Mouse (Mus musculus) embryonic facial prominence, embryonic 11.5 days (tissue): Measurements from ENCODE around the gene Man1b1. TPM values are rescaled to one million over a fixed set of nuclear protein-coding genes. Genes with fewer than 3 reads are reported as not detected.

Source experiments
- ATAC-seq: fragments of 200-750 bp; cut with Nextera tagmentation; replicated peaks from 2 replicates; pipeline ENCODE4 v1.8.0; 2017; ENCODE audit warnings: low read depth; ENCODE audit not compliant: insufficient number of reproducible peaks, low FRiP score, low TSS enrichment
- DNase-seq: peaks from one replicate; pipeline ENCODE4 v3.0.0-alpha.2; 2015; ENCODE audit warnings: low spot score
- H3K27ac ChIP-seq: fragments of 300-500 bp; sonication (generic); replicated peaks from 2 replicates; pipeline ENCODE4 v1.5.1; 2014; ENCODE audit warnings: mild to moderate bottlenecking, low read depth, low read length, control low read depth
- H3K27me3 ChIP-seq: fragments of 300-500 bp; sonication (generic); 2 replicates; pipeline ENCODE4 v1.6.1; 2014; ENCODE audit warnings: mild to moderate bottlenecking, low read length, moderate library complexity, mixed read lengths; ENCODE audit not compliant: control insufficient read depth, insufficient read depth
- H3K36me3 ChIP-seq: fragments of 300-500 bp; sonication (generic); replicated peaks from 2 replicates; pipeline ENCODE4 v1.6.1; 2014; ENCODE audit warnings: low read depth, mild to moderate bottlenecking, low read length, moderate library complexity, mixed read lengths; ENCODE audit not compliant: control insufficient read depth, insufficient read depth
- H3K4me1 ChIP-seq: fragments of 300-500 bp; sonication (generic); 2 replicates; pipeline ENCODE4 v1.6.1; 2014; ENCODE audit warnings: low read length, mixed read lengths; ENCODE audit not compliant: control insufficient read depth, insufficient read depth
- H3K4me2 ChIP-seq: fragments of 300-500 bp; sonication (generic); 2 replicates; pipeline ENCODE4 v1.6.1; 2014; ENCODE audit warnings: low read depth, mild to moderate bottlenecking, control low read depth, low read length, moderate library complexity
- H3K4me3 ChIP-seq: fragments of 300-500 bp; sonication (generic); 2 replicates; pipeline ENCODE4 v1.5.1; 2014; ENCODE audit warnings: low read depth, low read length, control low read depth
- H3K9ac ChIP-seq: fragments of 300-500 bp; sonication (generic); replicated peaks from 2 replicates; pipeline ENCODE4 v1.6.1; 2014; ENCODE audit warnings: mild to moderate bottlenecking, control low read depth, low read length
- H3K9me3 ChIP-seq: fragments of 300-500 bp; sonication (generic); replicated peaks from 2 replicates; pipeline ENCODE4 v1.6.1; 2016; ENCODE audit warnings: mild to moderate bottlenecking, low read length, inconsistent platforms, mixed read lengths; ENCODE audit not compliant: control insufficient read depth
- WGBS: fragments of 180-500 bp; shearing (Covaris S2); extraction: QIAGEN DNeasy Blood & Tissue Kit; methylation state at CpG from one replicate; pipeline ENCODE4 v1.1.7; 2014; 5-methylcytosine and 5-hydroxymethylcytosine counted together
- polyA plus RNA-seq: library from polyadenylated mRNA; unstranded; fragments of >200 nt; fragmentation: Nextera tagmentation; extraction: Ambion mirVana; gene quantifications from 2 replicates; pipeline ENCODE4 v1.2.1, GENCODE M21; 2014

Gene Man1b1
- polyA plus RNA-seq, 1 experiment from 2014 or later = 92.7 TPM

DNA sequence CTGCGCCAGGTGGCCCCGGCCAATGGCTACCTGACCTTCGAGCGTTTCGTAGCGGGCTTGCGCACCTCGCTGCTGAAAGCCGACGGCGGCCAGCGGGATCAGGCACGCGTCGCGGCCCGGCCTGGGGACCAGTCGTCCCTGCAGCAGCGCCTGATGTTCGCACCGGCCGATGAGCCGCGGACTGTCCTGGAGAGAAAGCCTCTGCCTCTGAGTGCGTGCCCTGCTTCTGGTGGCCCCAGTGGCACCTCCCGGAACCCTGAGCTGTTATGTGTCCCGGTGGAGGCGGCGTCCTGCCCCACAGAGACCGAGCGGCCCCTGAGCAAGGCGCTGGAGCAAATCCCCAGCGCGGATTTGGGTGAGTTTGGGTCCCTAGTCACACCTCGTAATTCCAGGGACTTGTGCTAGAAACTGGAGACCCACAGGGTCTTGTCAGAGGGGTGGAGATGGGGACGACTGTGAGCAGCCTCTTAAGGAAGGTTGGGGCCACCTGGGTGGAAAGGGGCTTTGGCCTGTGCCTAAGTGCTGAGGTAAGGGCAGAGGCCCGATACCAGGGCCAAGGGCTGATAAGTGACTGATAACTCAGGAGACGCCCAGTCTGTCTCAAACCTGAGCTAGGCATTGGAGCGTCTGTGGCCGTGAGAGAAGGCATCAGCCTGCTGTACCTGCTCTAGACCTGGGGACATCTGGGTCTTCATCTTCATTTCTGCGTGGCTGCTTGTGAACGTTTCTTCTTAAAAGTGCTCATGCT is 40.7 kb downstream of the Man1b1 start:
- no peak for DNase-seq
- Histone ChIP-seq H3K4me1 (peaks cover 8% of the 10 kb centered on the region), H3K9ac (peak overlapping the region; percentile 82), H3K4me2 (peak overlapping the region; percentile 96), H3K36me3 (no peaks in the 10 kb centered on the region; the same call in none of the 2 replicates), H3K4me3 (peak overlapping the region; percentile 79), H3K27me3 (no peaks in the 10 kb centered on the region), H3K9me3 (no peaks in the 10 kb centered on the region), H3K27ac (no peak overlapping the region)
- WGBS = 3% methylated on average over 42 of the region's 42 CpGs
- no peak for ATAC-seq

DNA sequence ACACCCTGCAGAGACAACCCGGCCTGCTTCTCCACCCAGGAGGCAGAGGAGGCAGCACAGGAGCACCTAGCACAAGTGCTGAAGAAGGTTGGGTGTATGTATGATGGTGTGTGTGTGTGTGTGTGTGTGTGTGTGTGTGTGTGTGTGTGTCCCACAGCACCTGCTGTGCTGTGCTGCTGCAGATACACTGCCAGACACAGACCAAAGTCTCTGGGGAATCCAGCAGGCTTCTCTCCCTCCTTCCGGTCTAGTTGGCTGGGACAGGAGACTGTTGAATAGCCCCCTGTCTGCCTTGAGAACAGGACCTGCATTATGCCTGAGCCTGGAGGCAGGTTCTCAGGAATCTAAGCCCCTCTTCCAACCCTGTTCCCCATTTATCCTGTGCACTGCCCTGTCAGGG is 41.3 kb downstream of the Man1b1 start:
- no peak for ATAC-seq

DNA sequence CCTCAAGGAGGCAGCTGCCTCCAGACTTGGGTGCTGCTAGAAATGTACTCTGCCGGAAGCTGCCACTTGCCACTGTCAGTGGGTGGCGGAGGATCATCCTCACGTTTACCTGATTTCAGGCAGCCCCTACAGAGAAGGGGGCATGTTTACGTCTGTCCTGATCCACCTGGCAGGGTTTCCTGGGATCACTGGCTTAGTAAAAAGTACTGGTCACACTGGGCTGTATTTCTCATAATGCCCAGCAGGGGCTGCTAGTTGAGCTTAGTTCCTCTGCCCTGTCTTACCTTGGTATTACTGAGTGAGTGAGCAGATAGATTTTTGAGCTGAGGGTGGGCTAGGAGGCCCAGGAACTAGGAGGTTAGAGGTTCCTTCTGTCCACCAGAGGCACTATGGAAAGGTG is 44.5 kb downstream of the Man1b1 start:
- no peak overlapping the region for H3K4me2 ChIP-seq
- peak; percentile 69 for DNase-seq
- H3K27me3 ChIP-seq = no peaks in the 10 kb centered on the region

More for the DNA sequence above, 41.3 kb downstream of the Man1b1 start:
- no peaks in the 10 kb centered on the region for H3K9me3 ChIP-seq
- peak overlapping the region; percentile 79 for H3K4me3 ChIP-seq
- no peaks in the 10 kb centered on the region for H3K27me3 ChIP-seq
- 23% methylated on average over 2 of the region's 2 CpGs for WGBS
- H3K4me2 ChIP-seq = peak overlapping the region; percentile 96
- H3K4me1 ChIP-seq = peaks cover 8% of the 10 kb centered on the region
- H3K9ac ChIP-seq = peak overlapping the region; percentile 82
- no peak for DNase-seq
- no peaks in the 10 kb centered on the region; the same call in none of the 2 replicates for H3K36me3 ChIP-seq
- H3K27ac ChIP-seq = no peak overlapping the region

DNA sequence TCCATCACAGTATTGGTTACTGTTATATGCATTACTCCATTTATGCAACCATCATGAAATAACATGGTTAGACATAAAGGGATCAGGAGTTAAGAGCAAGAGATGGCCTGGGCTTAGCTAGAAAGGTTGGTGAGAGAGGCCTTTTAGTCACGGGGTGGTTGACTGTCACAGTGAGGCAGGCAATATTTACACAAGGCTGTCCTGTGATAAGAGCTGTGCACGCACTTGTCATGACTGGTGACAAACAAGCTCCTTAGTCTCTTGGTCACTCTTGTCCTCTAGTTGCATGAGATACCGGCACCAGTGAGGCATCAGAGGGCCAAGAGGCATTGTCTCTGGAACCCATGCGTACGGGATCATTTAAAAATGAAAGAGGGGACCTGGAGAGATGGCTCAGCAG is 52.4 kb downstream of the Man1b1 start:
- ATAC-seq (no peak), DNase-seq (no peak)
- no peaks in the 10 kb centered on the region for H3K27me3 ChIP-seq
- no peaks in the 10 kb centered on the region for H3K9me3 ChIP-seq
- H3K27ac ChIP-seq = no peak overlapping the region
- H3K4me1 ChIP-seq = no peaks in the 10 kb centered on the region
- H3K4me3 ChIP-seq = no peak overlapping the region
- H3K4me2 ChIP-seq = no peak overlapping the region
- 85% methylated on average over 5 of the region's 5 CpGs for WGBS
- no peaks in the 10 kb centered on the region for H3K36me3 ChIP-seq
- H3K9ac ChIP-seq = no peak overlapping the region

More for the DNA sequence above, 44.5 kb downstream of the Man1b1 start:
- Histone ChIP-seq H3K4me3 (no peak overlapping the region), H3K27ac (no peak overlapping the region), H3K4me1 (peaks cover 8% of the 10 kb centered on the region), H3K36me3 (no peaks in the 10 kb centered on the region; the same call in none of the 2 replicates), H3K9ac (no peak overlapping the region), H3K9me3 (no peaks in the 10 kb centered on the region)
- WGBS = 60% methylated on average over 4 of the region's 4 CpGs
- no peak for ATAC-seq

DNA sequence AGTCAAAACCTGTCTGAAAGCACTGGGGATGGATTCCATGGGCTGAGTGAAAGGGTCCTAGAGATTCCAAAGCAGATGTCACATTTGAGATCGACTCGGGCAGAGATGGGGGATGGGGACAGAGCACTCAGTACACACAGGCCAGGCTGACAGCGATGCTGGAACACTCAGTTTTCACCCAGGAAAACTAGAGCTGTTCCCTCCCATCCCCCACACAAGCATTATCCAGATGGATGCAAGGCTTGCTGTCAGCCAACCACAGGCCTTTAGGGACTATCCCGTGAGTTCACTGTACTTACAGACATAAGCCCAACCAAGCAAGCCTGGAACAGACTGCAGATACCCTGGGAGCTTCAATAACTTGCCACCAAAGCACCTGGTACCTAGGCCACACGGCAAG is 59.1 kb downstream of the Man1b1 start:
- Histone ChIP-seq H3K27me3 (peaks cover 17% of the 10 kb centered on the region), H3K27ac (no peak overlapping the region), H3K4me1 (peaks cover 5% of the 10 kb centered on the region), H3K9ac (no peak overlapping the region), H3K36me3 (no peaks in the 10 kb centered on the region), H3K9me3 (no peaks in the 10 kb centered on the region), H3K4me3 (no peak overlapping the region), H3K4me2 (no peak overlapping the region)
- ATAC-seq (no peak), DNase-seq (no peak)
- WGBS = 73% methylated on average over 5 of the region's 5 CpGs

DNA sequence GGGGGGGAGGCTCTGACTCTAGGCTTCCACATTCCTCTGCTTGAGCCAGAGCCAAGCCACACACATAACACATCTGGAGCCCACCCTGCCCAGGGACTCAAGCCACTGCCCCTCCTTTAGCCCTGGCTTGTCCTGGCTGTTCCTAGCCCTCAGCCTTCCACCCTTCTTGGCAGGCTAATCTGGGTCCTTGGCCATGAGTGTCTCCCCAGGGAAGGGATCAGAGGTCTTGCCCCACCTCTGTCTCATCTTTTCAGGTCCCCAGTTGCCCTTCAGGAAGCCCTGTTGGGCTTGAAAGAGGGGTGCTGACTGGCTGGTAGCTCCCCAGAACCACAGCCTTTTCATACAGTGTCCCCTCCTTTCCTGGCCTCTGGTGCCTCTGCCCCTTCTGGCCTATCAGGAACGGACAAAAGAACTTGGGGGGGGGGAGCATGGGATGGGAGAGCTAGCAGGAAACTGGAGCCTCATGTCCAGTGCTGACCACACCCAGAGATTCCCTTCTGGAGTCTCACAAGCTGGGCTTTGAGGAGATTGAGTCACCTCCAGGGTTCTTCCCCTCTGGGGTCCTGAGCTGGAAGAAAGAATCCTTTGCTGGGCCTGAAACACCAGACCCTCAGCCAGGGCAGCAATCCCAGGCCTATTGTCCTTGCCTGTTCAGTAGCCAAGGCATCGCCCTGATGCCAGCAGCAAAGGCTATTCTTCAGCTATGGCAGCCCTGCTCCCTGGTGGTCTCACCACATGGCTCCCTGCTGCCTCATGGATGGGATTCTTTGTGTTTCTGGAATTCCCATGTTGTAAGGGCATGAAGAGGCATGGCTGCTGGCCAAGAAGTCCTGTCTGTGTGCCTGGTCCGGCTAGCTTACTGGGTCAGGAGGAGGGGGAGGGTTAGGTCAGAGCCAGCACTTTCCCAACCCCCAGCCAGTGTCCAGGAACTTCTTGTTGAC is 62.4 kb downstream of the Man1b1 start:
- H3K27ac ChIP-seq = no peak overlapping the region
- no peak overlapping the region for H3K4me3 ChIP-seq
- no peak overlapping the region for H3K4me2 ChIP-seq
- no peak for DNase-seq
- no peak overlapping the region for H3K9ac ChIP-seq
- no peak for ATAC-seq
- no peaks in the 10 kb centered on the region for H3K36me3 ChIP-seq
- no peaks in the 10 kb centered on the region for H3K9me3 ChIP-seq
- WGBS = 38% methylated on average over 3 of the region's 3 CpGs
- H3K4me1 ChIP-seq = peaks cover 5% of the 10 kb centered on the region
- peaks cover 28% of the 10 kb centered on the region for H3K27me3 ChIP-seq

DNA sequence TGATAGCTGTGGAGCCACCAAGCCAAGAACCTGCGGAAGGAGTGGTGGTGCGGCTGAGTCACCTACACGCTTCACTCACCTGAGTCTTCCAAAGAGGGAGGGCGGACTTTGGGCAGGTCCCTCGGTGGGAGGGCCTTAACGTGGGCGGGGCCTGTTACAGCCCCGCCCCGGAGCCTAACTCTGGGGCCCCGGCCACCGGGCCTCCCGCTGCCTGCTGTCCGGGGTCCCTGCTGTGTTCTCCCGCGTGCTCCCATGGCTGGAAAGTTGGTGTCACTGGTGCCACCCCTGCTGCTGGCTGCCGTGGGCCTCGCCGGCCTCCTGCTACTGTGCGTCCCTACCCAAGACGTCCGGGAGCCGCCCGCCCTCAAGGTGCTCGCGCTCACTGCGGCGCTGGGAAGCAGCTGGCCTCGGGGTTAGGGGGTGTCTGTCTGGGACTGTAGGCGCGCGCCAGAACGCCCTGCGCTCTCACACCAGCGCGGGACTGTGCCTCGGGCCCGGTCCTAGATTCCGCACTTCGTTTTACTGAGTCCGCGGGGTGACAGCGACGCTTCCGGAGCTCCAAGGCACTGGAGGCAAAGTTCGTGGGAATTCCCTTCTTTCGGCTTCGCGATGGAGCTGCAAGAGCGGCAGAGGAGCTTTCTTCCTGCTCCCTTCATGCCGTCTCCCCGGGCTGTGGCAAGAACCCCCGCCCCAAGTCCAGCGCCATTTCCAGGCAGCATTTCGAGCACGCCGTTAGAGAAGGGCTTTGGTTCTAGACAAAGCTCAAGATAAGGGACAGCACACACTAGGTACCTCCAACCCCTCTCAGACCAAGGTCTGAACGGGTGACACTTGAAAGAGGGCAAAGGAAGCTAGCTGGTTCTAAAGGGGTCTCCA is 63.8 kb downstream of the Man1b1 start, which contains the start of gene Entpd2:
Gene Entpd2 (plus strand): TSS at position 154 of the 876 bp plus-strand sequence.
- Histone ChIP-seq H3K27ac (no peak within 1 kb of the TSS), H3K4me3 (peak within 1 kb of the TSS; percentile 32), H3K27me3 (peaks cover 31% of the 10 kb centered on the region), H3K4me2 (peak within 1 kb of the TSS; percentile 70), H3K36me3 (no peaks in the 10 kb centered on the region), H3K9ac (peak within 1 kb of the TSS; percentile 32), H3K9me3 (no peaks in the 10 kb centered on the region), H3K4me1 (peaks cover 5% of the 10 kb centered on the region)
- ATAC-seq = no peak
- WGBS = 2% methylated on average over 57 of the region's 57 CpGs
- peak; percentile 43 for DNase-seq
